Mouse (Mus musculus) forebrain, embryonic 12.5 days (tissue): ENCODE measurements at regions not wholly inside any gene's neighbourhood (a gene's known extent, or its start where the extent isn't known, plus 50 kb on each side); places are given as distances from the start of the nearest gene placed in this dataset.

ENCODE experiments used
- ATAC-seq: fragments of 200-750 bp; cut with Nextera tagmentation; 2 replicates; pipeline ENCODE4 v1.8.0; 2017; ENCODE audit warnings: moderate TSS enrichment; ENCODE audit not compliant: low FRiP score
- H3K27ac ChIP-seq: fragments of 300-500 bp; sonication (generic); 2 replicates; pipeline ENCODE4 v1.5.1; 2016; ENCODE audit warnings: mild to moderate bottlenecking
- H3K27me3 ChIP-seq: fragments of 300-500 bp; sonication (generic); 2 replicates; pipeline ENCODE4 v1.6.1; 2016; ENCODE audit warnings: mild to moderate bottlenecking
- H3K36me3 ChIP-seq: fragments of 300-500 bp; sonication (generic); replicated peaks from 2 replicates; pipeline ENCODE4 v1.6.1; 2016; ENCODE audit warnings: mild to moderate bottlenecking
- H3K4me1 ChIP-seq: fragments of 300-500 bp; sonication (generic); 2 replicates; pipeline ENCODE4 v1.6.1; 2016
- H3K4me2 ChIP-seq: fragments of 300-500 bp; sonication (generic); 2 replicates; pipeline ENCODE4 v1.6.1; 2016; ENCODE audit warnings: mild to moderate bottlenecking, moderate library complexity
- H3K4me3 ChIP-seq: fragments of 300-500 bp; sonication (generic); replicated peaks from 2 replicates; pipeline ENCODE4 v1.5.1; 2016; ENCODE audit warnings: mild to moderate bottlenecking
- H3K9ac ChIP-seq: fragments of 300-500 bp; sonication (generic); 2 replicates; pipeline ENCODE4 v1.6.1; 2016; ENCODE audit warnings: mild to moderate bottlenecking
- H3K9me3 ChIP-seq: fragments of 300-500 bp; sonication (generic); 2 replicates; pipeline ENCODE4 v1.6.1; 2016
- WGBS: fragments of 180-500 bp; shearing (Covaris S2); methylation state at CpG from one replicate; pipeline ENCODE4 v1.1.7; 2016; 5-methylcytosine and 5-hydroxymethylcytosine counted together

DNA sequence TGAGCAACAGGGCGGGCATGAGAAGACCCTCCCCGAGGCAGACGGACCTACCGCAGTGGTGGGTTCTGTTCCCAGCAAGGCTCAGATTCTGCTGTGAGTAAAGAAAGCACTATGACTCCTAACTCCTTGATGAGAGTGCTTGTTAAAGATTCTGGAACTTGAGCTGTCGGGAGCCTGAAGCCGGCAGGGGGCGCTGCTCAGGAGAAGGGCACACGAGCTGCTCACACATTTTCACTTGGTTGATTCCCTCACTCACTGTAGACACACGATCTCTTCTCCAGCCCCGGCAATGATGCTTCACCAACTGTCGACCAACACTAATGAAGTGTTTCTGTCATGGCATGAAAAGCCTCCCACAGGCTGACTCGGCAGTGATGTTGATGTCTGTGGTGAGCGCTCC lies 185.6 kb downstream of the Gxylt1 start:
- Histone ChIP-seq H3K9ac (no peak overlapping the region), H3K36me3 (no peaks in the 10 kb centered on the region), H3K4me2 (no peak overlapping the region), H3K27ac (no peak overlapping the region), H3K4me1 (peaks cover 5% of the 10 kb centered on the region; the same call in 1 of the 2 replicates), H3K27me3 (no peaks in the 10 kb centered on the region), H3K4me3 (no peak overlapping the region), H3K9me3 (no peaks in the 10 kb centered on the region)
- ATAC-seq, result no peak
- 33% methylated on average over 13 of the region's 13 CpGs for WGBS

DNA sequence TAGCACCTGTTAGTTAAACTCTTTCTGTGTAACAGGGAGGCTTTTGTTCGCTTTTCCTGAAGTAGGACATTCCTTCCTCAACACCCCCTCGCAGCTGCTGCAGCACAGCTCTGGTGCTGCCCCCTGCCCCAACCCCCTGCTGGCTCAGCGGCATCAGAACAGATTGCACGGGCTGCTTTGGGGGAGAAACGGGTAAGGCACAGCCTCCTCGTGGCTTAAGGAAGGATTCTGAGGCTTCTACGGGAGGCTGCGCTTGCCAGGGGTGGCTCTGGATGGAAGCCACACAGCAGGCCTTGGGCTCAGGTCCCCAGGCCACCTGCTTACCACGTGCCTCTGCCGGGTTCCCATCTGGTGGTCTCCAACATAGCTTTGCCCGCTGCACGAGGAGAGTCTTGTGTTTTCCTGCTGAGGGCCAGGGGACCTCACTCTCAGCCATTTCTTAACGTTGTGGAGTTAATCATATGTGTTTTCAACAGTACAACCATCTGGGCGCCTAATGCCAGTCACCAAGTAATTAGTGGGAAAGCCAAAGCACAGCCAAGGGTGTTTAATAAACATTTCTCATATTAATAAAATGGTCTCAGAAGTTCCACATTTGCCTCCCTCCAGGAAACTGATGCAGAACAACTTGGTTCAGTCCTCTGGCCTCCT lies 189.9 kb downstream of the Gxylt1 start:
- Histone ChIP-seq H3K4me2 (no peak overlapping the region), H3K36me3 (no peaks in the 10 kb centered on the region), H3K9ac (no peak overlapping the region), H3K4me1 (peaks cover 5% of the 10 kb centered on the region; the same call in 1 of the 2 replicates), H3K4me3 (no peak overlapping the region), H3K27ac (no peak overlapping the region), H3K27me3 (no peaks in the 10 kb centered on the region), H3K9me3 (no peaks in the 10 kb centered on the region)
- 41% methylated on average over 14 of the region's 14 CpGs for WGBS
- peak; percentile 41; the same call in 1 of the 2 replicates for ATAC-seq

DNA sequence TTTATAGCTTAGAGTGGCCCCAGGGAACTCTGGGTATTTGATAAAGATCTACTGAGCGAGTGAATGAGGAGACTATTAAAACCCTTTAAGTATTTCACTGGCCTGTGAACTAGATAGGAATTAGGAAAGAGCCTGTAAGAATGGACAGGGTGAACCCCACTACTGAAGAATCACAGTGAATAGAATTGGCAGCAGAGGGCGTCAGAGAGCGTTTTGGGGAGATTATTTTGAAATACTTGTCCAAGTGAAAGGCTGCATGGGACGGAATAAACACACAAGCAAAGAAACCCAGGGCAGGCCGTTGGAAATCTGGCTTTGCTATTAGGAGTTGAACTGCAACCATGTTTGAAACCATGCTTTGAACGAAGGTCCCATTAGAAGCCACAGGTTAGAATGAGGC lies 200.9 kb downstream of the Gxylt1 start:
- Histone ChIP-seq H3K4me2 (no peak overlapping the region), H3K4me3 (no peak overlapping the region), H3K27me3 (no peaks in the 10 kb centered on the region), H3K9ac (no peak overlapping the region), H3K9me3 (no peaks in the 10 kb centered on the region), H3K4me1 (no peaks in the 10 kb centered on the region), H3K27ac (no peak overlapping the region), H3K36me3 (no peaks in the 10 kb centered on the region)
- 55% methylated on average over 6 of the region's 6 CpGs for WGBS
- no peak for ATAC-seq

DNA sequence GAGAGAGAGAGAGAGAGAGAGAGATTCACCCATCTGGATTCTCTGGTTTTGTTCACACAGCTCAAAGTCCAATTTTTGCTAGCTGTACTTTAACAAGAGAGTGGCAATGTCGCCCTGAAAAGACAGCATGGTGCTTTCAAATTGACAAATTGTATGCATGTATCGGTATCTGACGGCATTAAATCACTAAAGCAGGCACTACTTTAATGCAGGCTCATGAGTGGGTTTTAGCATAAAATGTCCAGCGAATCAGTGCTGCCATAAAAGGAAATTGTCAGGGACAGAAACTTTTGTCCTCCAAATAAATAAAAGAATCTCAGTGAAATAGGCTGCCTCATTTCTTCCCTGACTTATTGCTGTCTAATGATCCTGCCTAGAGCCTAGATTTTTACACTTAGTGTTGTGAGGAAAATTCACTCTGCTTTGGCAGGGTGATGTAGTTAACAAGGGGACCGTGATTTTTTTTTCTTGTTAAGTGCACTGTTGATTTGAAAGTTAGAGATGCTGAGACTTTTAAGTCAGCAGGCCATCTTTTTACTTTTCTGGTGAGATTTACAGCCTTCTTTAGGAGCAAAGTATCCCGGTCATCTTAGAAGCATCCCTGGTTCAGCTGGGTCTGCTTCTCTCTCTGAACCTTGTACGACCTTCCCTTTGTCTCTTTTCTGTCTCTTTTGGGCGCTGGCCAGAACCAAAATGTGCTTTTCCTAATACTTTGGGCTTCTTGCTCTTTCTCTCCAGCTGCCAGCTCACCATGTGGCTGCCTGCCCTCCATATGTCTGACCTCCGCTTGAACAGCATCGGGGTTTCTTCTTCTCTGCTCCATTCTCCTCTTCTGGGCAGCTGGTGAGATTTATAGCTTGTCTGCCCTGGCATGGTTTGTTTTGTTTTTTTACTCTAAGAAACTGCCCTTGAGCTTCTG lies 212.5 kb downstream of the Gxylt1 start:
- H3K27me3 ChIP-seq, result no peaks in the 10 kb centered on the region
- H3K27ac ChIP-seq, result no peak overlapping the region; the same call in 1 of the 2 replicates
- H3K4me2 ChIP-seq, result no peak overlapping the region
- 67% methylated on average over 10 of the region's 10 CpGs for WGBS
- no peak overlapping the region for H3K9ac ChIP-seq
- ATAC-seq, result no peak
- H3K9me3 ChIP-seq, result no peaks in the 10 kb centered on the region
- H3K4me1 ChIP-seq, result 0 out of 2 replicates have a peak, but pooled peaks cover 4% of the 10 kb centered on the region
- H3K4me3 ChIP-seq, result no peak overlapping the region
- H3K36me3 ChIP-seq, result no peaks in the 10 kb centered on the region

DNA sequence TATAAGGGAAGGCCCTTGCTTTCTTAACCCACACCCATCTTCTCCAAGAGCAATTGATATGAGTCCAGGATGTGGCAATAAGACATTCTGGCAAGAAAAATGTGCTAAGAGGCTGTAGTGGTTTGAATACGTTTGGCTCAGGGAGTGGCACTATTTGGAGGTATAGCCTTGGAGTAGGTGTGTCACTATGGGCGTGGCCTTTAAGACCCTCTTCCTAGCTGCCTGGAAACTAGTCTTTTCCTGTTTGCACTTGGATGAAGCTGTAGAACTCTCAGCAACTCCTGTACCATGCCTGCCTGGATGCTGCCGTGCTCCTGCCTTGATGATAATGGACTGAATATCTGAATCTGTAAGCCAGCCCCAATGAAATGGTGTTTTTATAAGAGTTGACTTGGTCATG lies 221.5 kb downstream of the Gxylt1 start:
- WGBS, result 85% methylated on average over 3 of the region's 3 CpGs
- Histone ChIP-seq H3K27ac (no peak overlapping the region), H3K27me3 (no peaks in the 10 kb centered on the region), H3K4me1 (no peaks in the 10 kb centered on the region), H3K36me3 (no peaks in the 10 kb centered on the region), H3K9ac (no peak overlapping the region), H3K9me3 (no peaks in the 10 kb centered on the region), H3K4me3 (no peak overlapping the region), H3K4me2 (no peak overlapping the region)
- no peak for ATAC-seq

DNA sequence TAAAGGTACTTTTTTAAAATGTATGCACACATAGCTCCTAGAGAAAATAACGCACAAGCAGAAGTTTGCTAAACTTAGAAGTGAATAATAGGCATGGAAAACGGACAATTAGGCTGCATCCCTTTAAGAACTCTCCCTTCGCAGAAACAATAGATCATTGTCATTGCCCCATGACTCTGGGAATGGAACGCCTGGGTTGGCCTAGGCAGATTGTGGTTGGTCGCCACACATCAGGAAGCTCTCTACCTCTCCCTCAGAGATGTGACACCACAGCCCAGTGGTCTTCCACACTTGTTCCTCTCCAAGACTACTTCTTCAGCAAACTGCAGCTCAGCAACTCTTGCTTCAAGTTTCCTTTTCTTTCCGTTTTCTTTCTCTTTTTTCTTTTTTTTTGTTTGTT lies 247.8 kb downstream of the Gxylt1 start:
- 35% methylated on average over 6 of the region's 6 CpGs for WGBS
- H3K4me1 ChIP-seq, result no peaks in the 10 kb centered on the region
- no peaks in the 10 kb centered on the region for H3K9me3 ChIP-seq
- no peak overlapping the region for H3K27ac ChIP-seq
- H3K4me3 ChIP-seq, result no peak overlapping the region
- ATAC-seq, result no peak
- no peaks in the 10 kb centered on the region for H3K36me3 ChIP-seq
- H3K27me3 ChIP-seq, result no peaks in the 10 kb centered on the region
- H3K9ac ChIP-seq, result no peak overlapping the region
- H3K4me2 ChIP-seq, result no peak overlapping the region

DNA sequence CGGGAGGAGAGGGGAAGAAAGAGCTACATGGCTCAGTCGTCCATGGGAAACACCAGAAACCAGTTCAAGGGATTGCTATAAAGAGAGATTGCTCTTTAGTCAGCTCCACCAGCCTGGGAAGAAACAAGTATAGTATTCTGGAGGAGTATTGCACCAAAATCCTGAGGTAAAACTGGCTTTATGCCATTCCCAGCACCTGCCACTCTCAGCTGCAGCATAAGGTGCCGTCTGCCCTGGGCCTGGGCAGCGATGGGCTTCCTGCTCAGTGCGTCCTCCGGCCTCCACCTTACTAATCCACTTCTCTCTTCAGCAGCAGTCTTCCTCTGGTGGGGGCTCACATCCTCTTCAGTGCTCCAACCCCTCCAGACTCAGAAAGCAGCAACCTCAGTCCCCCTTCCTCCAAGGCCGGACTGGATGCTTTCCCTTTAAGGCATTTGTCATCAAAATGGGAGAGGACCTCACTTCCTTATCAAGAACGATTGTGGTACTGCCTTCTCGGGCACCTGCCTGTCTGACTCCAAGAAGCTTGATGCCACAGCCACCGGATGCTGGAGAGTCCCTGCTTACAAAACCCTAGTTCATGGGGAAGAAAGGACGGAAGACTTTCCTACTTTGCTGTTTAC lies 248.4 kb downstream of the Gxylt1 start:
- Histone ChIP-seq H3K27ac (no peak overlapping the region), H3K9ac (no peak overlapping the region), H3K4me2 (no peak overlapping the region), H3K4me1 (no peaks in the 10 kb centered on the region), H3K36me3 (no peaks in the 10 kb centered on the region), H3K9me3 (no peaks in the 10 kb centered on the region), H3K4me3 (no peak overlapping the region), H3K27me3 (no peaks in the 10 kb centered on the region)
- WGBS, result 69% methylated on average over 11 of the region's 11 CpGs
- no peak for ATAC-seq

DNA sequence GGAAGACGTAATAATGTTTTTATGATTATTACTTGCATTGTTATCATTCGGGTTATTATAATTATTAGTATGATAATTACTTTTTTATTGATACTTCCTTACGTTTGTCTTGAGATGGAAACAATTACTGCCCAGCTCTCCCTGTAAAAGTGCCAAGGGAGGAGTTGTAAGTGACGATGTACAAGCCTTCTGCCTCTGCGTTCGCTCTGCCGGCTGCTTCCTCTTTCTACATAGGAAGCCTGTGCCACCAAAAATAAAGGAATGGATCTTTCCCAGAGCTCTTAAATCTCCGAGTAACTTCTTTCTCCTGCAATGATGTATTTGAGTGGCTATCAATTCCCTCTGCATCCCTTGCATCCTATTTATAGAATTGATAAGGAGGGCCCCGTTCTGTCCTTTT lies 249.2 kb downstream of the Gxylt1 start:
- WGBS, result 88% methylated on average over 9 of the region's 9 CpGs

DNA sequence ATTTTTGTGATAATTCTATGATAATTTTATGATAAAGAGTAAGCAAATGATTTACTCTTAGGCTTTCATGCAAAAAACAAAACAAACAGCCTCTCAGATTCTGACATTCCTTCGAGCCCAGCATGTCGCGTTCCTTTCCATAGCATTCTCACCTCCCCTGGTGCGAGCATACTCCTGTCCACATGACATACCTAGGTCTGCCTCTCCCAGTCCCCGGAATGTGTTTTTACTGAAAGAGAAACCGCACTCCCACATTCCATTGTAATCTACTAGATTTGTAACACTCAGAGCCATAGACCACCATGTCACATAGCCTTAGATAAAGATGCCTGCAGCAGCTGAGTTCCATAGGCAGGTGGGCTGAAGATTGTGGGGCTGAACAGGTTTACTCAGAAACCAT lies 250.8 kb downstream of the Gxylt1 start:
- Histone ChIP-seq H3K9ac (no peak overlapping the region), H3K4me2 (no peak overlapping the region), H3K36me3 (no peaks in the 10 kb centered on the region), H3K4me3 (no peak overlapping the region), H3K27ac (no peak overlapping the region), H3K27me3 (no peaks in the 10 kb centered on the region), H3K9me3 (no peaks in the 10 kb centered on the region), H3K4me1 (no peaks in the 10 kb centered on the region)
- ATAC-seq, result no peak
- 87% methylated on average over 6 of the region's 6 CpGs for WGBS

More for the DNA sequence above, 249.2 kb downstream of the Gxylt1 start:
- Histone ChIP-seq H3K36me3 (no peaks in the 10 kb centered on the region), H3K27me3 (no peaks in the 10 kb centered on the region), H3K4me2 (no peak overlapping the region), H3K4me1 (no peaks in the 10 kb centered on the region), H3K4me3 (no peak overlapping the region), H3K27ac (no peak overlapping the region), H3K9ac (no peak overlapping the region), H3K9me3 (no peaks in the 10 kb centered on the region)
- no peak for ATAC-seq

DNA sequence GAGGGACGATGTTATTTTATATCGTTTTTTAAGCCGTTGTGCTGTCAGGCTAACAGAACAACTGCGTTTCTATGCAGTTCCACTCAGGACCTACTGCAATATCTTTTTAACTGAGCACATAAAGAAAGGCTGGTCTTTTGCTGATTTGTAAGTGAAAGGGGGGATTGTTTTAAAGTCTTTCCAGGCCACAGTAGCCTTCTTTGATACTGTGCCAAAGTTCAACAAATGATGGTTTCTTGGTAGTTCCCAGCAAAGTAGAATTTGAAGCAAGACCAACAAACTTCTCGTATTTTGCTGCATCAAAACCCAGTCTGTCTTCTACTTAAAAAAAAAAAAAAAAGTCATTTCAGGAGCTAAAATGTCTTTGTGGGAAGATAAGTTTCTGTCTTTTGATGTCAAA lies 263.8 kb downstream of the Gxylt1 start:
- no peak overlapping the region for H3K4me2 ChIP-seq
- 59% methylated on average over 5 of the region's 5 CpGs for WGBS
- H3K9me3 ChIP-seq, result no peaks in the 10 kb centered on the region
- H3K4me1 ChIP-seq, result no peaks in the 10 kb centered on the region
- no peak overlapping the region for H3K4me3 ChIP-seq
- H3K27ac ChIP-seq, result no peak overlapping the region
- no peaks in the 10 kb centered on the region for H3K27me3 ChIP-seq
- H3K9ac ChIP-seq, result no peak overlapping the region
- H3K36me3 ChIP-seq, result no peaks in the 10 kb centered on the region
- no peak for ATAC-seq

DNA sequence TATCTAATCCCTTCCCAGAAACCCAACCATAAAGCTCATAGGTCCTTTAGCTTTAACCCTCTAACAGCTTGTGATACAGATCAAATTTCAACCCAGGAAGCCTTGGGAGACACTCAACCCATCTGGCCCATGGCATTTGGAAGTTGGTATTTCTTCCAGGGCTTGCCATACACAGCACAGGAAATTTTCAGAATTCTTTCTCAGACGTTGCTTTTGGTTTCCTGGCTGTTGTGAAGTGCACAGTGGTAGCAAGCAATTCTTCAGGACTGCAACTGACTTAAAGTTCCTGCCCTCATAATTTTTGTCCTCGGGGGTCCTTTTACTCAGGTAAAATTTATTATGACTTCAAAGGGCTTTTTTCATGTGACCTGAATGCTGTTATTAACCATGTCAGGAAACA lies 264.4 kb downstream of the Gxylt1 start:
- Histone ChIP-seq H3K9me3 (no peaks in the 10 kb centered on the region), H3K36me3 (no peaks in the 10 kb centered on the region)
- WGBS, result 72% methylated on average over 2 of the region's 2 CpGs

DNA sequence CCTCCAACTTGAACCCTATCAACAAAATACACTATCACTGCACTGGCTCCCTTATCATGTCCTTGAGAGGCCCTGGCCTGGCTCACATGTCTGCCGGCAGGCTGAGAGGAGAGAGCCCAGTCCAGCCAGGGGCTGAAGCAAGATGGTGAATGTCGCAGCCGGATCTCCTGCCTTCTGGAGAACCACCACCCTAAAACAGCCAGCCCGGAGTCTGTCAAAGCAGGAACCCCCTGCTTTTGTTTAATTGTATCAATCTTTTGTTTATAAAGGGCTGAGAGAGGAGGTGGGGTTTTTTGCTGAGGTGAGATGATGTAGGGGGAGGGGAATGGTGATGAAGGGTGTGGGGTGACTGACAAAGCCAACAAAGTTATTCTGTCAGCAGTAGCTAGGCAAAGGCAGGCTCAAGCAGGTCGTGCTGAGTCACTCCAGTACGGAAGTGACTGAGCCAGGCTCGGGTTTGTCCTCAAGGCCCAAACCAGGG lies 269.2 kb downstream of the Gxylt1 start:
- no peaks in the 10 kb centered on the region for H3K36me3 ChIP-seq
- H3K27me3 ChIP-seq, result no peaks in the 10 kb centered on the region
- WGBS, result 50% methylated on average over 7 of the region's 7 CpGs
- no peak overlapping the region for H3K27ac ChIP-seq
- no peak overlapping the region for H3K4me2 ChIP-seq
- H3K9me3 ChIP-seq, result no peaks in the 10 kb centered on the region
- no peak for ATAC-seq
- H3K4me3 ChIP-seq, result no peak overlapping the region
- peaks cover 21% of the 10 kb centered on the region for H3K4me1 ChIP-seq
- H3K9ac ChIP-seq, result no peak overlapping the region

More for the DNA sequence above, 264.4 kb downstream of the Gxylt1 start:
- ATAC-seq, result no peak
- Histone ChIP-seq H3K4me2 (no peak overlapping the region), H3K4me1 (peaks cover 4% of the 10 kb centered on the region), H3K27ac (no peak overlapping the region), H3K27me3 (no peaks in the 10 kb centered on the region), H3K4me3 (no peak overlapping the region), H3K9ac (no peak overlapping the region)
